Mouse (Mus musculus) T-helper 2 cell (primary cell): ENCODE measurements around the gene Gm10057.
"Not testable (repeated sequence)": the region's sequence is repeated elsewhere in the genome, so short reads cannot be mapped to it uniquely, and the experiment has no call there.

Experiments
- in situ Hi-C: fragments of 300-600 bp; cut with MboI, MseI; formaldehyde crosslinking; loops from one replicate; pipeline ENCODE4 v1.15.1; 2025; ENCODE audit warnings: high pct_unique_total_duplicates

Gene Gm10057

DNA sequence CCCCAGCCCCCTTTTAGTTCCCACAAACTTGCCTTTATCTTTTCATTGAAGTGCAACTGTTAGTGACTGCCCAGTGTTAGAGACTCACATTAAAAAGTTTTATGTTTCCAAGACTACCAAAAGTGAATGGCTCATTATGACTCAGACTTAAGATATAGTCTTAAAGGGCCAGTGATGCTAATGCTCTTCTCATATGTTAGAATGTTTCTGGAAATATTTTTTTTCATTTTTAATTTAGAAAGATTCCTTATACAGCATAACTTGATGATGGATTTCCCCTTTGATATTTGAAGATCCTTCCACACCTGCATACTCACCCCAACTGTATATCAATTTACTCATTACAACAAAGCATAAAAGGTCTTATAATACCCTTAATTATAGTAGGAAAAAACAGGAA lies at the start of gene Gm10057:
Gm10057 (minus strand) TSS at position 101 of the 400 bp plus-strand sequence.
- in situ Hi-C loops, result not testable (repeated sequence)

DNA sequence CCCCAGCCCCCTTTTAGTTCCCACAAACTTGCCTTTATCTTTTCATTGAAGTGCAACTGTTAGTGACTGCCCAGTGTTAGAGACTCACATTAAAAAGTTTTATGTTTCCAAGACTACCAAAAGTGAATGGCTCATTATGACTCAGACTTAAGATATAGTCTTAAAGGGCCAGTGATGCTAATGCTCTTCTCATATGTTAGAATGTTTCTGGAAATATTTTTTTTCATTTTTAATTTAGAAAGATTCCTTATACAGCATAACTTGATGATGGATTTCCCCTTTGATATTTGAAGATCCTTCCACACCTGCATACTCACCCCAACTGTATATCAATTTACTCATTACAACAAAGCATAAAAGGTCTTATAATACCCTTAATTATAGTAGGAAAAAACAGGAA lies 21.1 kb downstream of the Gm10057 start, which contains the start of gene 4921511M17Rik:
4921511M17Rik (minus strand) TSS at position 101 of the 400 bp plus-strand sequence.
- in situ Hi-C loops, result not testable (repeated sequence)

DNA sequence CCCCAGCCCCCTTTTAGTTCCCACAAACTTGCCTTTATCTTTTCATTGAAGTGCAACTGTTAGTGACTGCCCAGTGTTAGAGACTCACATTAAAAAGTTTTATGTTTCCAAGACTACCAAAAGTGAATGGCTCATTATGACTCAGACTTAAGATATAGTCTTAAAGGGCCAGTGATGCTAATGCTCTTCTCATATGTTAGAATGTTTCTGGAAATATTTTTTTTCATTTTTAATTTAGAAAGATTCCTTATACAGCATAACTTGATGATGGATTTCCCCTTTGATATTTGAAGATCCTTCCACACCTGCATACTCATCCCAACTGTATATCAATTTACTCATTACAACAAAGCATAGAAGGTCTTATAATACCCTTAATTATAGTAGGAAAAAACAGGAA lies 42.3 kb downstream of the Gm10057 start, which contains the start of gene Samt1:
Samt1 (minus strand) TSS at position 101 of the 400 bp plus-strand sequence.
- in situ Hi-C loops, result loop anchor here (25.0 kb wide), 1 partner anchor 125 kb away; no protein-coding TSS in a partner anchor
